Mouse (Mus musculus): Measurements from ENCODE around the gene Trim41. TPM values are rescaled to one million over a fixed set of nuclear protein-coding genes. Genes with fewer than 3 reads are reported as not detected.

Trim41 gene
- polyA plus RNA-seq, 1 experiment: 45.0 TPM

DNA sequence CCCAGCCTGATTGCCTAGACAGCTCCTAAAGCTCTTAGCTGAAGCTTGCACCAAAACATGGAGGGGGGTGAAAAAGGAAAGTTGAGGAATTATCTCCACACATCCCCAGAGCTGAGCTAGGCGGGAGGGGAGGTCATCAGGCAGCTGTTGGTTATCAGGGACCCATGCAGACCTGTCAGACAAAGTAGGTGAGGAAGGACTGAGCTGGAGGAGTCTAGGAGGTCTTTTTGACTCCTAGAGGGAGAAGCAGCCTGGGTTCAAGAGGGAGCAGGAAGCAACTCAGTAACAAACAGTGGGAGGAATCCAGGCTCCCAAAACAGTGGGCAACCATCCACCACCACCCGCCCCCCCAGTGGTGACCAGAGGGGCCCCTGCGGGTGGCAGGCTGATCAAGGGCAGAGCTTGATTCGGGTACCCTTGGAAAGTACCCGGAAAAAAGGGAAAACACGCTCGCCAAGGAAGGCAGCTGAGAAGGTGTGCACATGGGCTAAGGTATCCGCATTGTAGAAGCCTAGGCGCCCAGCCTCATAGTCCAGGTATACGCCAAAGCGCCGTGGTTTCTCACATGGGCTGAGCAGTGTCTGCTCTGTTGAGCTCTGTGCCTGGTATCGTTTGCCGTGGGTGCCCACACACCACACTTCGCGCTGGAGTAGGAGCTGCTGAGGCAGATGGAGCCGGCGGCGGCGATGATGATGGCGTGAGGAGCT lies 10.1 kb downstream of the Trim41 start:
- Histone ChIP-seq H3K27me3 (ENCODE audit: control insufficient read depth, insufficient read depth, low read length) (no peaks in the 10 kb centered on the region), H3K4me3 (replicated peaks; ENCODE audit: insufficient read depth, low read depth, low read length) (no peak overlapping the region), H3K27ac (ENCODE audit: insufficient read depth, low read length) (no peak overlapping the region), H3K4me1 (ENCODE audit: control insufficient read depth, insufficient read depth, low read length) (peaks cover 3% of the 10 kb centered on the region; the same call in 1 of the 2 replicates)
- TF ChIP-seq POLR2A (IDR thresholded peaks at IDR 0.05; ENCODE audit: borderline replicate concordance, insufficient read depth, low read length) (no peak), CTCF (IDR thresholded peaks at IDR 0.05; ENCODE audit: borderline replicate concordance, insufficient read depth, low read depth, low read length) (no peak)
- 56% methylated on average over 21 of the region's 21 CpGs for WGBS
- DNase-seq: no peak

DNA sequence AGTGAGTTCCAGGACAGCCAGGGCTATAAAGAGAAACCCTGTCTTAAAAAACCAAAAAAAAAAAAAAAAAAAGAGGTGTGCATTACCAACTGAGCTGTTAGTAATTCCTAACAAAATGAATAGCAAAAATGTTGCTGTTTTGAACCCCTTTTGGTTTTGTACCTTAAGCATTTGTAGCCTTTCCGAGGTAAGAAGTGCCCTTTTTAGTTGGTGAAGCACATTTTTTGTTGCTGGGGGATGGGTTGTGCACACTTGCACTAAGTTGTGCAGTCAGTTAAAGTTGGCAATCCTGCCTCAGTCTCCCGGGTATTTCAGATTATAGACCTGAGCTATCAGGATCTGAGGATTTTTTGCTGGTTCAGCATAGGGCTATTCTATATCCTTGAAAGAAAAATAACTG lies 12.2 kb downstream of the Trim41 start:
- H3K27me3 ChIP-seq (ENCODE audit: control insufficient read depth, insufficient read depth, low read length): no peaks in the 10 kb centered on the region
- DNase-seq: no peak
- H3K27ac ChIP-seq (ENCODE audit: insufficient read depth, low read length): no peak overlapping the region
- WGBS: 81% methylated on average over 2 of the region's 2 CpGs
- TF ChIP-seq CTCF (IDR thresholded peaks at IDR 0.05; ENCODE audit: borderline replicate concordance, insufficient read depth, low read depth, low read length) (no peak), POLR2A (IDR thresholded peaks at IDR 0.05; ENCODE audit: borderline replicate concordance, insufficient read depth, low read length) (no peak)
- no peak overlapping the region for H3K4me3 ChIP-seq (replicated peaks; ENCODE audit: insufficient read depth, low read depth, low read length)
- peaks cover 11% of the 10 kb centered on the region; the same call in 1 of the 2 replicates for H3K4me1 ChIP-seq (ENCODE audit: control insufficient read depth, insufficient read depth, low read length)

DNA sequence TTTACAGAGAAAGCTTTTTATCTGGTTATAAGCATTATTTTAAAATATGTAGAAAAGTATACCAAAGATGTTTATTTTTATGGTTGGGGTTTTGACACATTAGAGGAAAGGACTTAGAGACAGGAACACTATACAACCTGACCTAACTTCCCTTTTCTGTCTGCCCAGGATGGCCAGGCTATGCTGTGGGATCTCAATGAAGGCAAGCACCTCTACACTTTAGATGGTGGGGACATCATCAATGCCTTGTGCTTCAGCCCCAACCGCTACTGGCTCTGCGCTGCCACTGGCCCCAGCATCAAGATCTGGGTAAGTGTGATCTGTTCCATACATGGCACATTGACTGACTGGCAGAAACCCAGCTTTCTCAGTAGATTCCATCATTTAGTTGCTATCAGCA lies 13.2 kb downstream of the Trim41 start:
- Histone ChIP-seq H3K27me3 (ENCODE audit: control insufficient read depth, insufficient read depth, low read length) (no peaks in the 10 kb centered on the region), H3K27ac (ENCODE audit: insufficient read depth, low read length) (no peak overlapping the region), H3K4me1 (ENCODE audit: control insufficient read depth, insufficient read depth, low read length) (peaks cover 11% of the 10 kb centered on the region; the same call in 1 of the 2 replicates), H3K4me3 (replicated peaks; ENCODE audit: insufficient read depth, low read depth, low read length) (no peak overlapping the region)
- DNase-seq: no peak
- WGBS: 93% methylated on average over 2 of the region's 2 CpGs
- no peak for TF ChIP-seq CTCF (IDR thresholded peaks at IDR 0.05; ENCODE audit: borderline replicate concordance, insufficient read depth, low read depth, low read length)
- TF ChIP-seq POLR2A (IDR thresholded peaks at IDR 0.05; ENCODE audit: borderline replicate concordance, insufficient read depth, low read length): no peak

DNA sequence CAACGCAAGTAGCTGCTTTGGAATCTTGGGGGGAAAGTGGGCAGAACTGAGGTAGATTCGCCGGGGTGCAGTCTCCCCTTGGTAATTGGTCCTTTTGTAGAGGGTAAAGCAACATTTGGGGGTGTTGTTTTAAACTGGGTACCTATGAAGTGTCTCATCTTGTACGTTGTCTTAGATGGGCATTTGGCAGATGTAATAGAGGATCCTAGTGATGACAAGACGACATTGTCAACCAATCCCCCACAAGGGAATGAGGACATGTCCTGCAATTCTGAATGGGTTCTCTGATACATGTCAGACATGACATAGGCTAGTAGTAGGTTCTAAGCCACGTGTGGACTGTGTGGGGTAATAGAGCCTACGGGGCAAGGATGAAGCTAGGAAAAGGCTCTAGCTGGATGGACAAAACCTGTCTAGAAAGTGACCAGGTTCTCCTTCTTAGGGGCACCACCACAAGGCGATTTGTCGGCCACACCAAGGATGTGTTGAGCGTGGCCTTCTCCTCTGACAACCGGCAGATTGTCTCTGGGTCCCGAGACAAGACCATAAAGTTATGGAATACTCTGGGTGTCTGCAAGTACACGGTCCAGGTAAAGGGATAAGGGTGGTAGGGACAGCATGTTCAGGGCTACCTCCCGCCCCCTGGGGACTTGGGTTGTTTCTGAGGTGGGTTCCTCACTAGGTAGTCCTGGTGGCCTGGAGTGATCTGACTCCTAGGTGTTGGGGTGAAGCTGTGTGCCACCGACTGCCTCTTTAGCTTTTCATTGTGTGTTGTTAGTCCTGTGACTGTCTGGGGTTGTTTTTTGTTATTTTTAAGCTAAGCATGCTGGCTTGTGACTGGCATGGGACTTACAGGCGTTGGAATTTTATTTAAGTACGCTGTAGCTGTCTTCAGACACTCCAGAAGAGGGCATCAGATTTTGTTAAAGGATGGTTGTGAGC lies 15.1 kb downstream of the Trim41 start:
- Histone ChIP-seq H3K4me3 (replicated peaks; ENCODE audit: insufficient read depth, low read depth, low read length) (peak overlapping the region; percentile 17), H3K27me3 (ENCODE audit: control insufficient read depth, insufficient read depth, low read length) (no peaks in the 10 kb centered on the region), H3K27ac (ENCODE audit: insufficient read depth, low read length) (no peak overlapping the region), H3K4me1 (ENCODE audit: control insufficient read depth, insufficient read depth, low read length) (peaks cover 11% of the 10 kb centered on the region; the same call in 1 of the 2 replicates)
- no peak for DNase-seq
- TF ChIP-seq CTCF (IDR thresholded peaks at IDR 0.05; ENCODE audit: borderline replicate concordance, insufficient read depth, low read depth, low read length): no peak
- no peak for TF ChIP-seq POLR2A (IDR thresholded peaks at IDR 0.05; ENCODE audit: borderline replicate concordance, insufficient read depth, low read length)
- 68% methylated on average over 17 of the region's 17 CpGs for WGBS

DNA sequence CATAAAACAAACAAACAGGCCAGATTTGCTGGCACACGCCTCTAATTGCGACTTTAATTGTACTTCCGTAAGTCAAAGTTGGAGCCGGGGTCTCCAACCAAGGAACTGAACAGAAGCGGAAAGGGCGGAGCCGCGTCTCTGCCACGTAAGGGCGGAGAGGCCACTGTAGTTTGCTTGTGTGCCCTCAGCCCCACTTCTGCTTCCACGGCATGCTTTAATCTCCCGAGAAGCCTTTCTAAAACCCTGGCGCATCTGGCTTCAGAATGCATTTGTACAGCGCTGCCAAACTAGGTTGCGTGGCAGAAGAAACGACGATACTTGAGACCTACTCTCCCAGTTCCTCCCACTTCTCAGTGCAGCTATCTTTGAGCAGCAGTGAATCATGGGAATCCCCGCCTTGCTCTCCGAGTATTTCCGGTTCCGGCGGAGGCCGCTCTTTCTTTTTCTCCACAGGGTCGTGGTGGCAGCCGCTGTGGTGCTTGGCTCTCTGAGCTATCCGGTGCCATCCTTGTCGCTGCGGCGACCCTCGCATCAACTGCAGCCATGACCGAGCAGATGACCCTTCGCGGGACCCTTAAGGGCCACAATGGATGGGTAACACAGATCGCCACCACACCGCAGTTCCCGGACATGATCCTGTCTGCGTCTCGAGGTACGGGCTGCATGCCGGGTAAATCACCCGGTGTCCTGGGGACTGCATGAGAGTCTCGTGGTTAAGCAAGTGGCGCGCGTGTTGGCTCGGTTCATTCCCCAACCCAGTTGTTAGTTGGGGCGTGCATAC lies 17.0 kb downstream of the Trim41 start, which contains the start of gene Rack1:
Gene Rack1, plus strand, starts transcription at position 412 of the 781 bp plus-strand sequence.
- H3K4me3 ChIP-seq (replicated peaks; ENCODE audit: insufficient read depth, low read depth, low read length): peak within 1 kb of the TSS; percentile 78
- no peaks in the 10 kb centered on the region for H3K27me3 ChIP-seq (ENCODE audit: control insufficient read depth, insufficient read depth, low read length)
- TF ChIP-seq POLR2A (IDR thresholded peaks at IDR 0.05; ENCODE audit: borderline replicate concordance, insufficient read depth, low read length) (peak; percentile 88), CTCF (IDR thresholded peaks at IDR 0.05; ENCODE audit: borderline replicate concordance, insufficient read depth, low read depth, low read length) (no peak)
- WGBS: under 1% methylated on average over 47 of the region's 47 CpGs
- H3K4me1 ChIP-seq (ENCODE audit: control insufficient read depth, insufficient read depth, low read length): peaks cover 11% of the 10 kb centered on the region; the same call in 1 of the 2 replicates
- peak; percentile 90 to 91 for DNase-seq
- H3K27ac ChIP-seq (ENCODE audit: insufficient read depth, low read length): peak within 1 kb of the TSS; percentile 57

DNA sequence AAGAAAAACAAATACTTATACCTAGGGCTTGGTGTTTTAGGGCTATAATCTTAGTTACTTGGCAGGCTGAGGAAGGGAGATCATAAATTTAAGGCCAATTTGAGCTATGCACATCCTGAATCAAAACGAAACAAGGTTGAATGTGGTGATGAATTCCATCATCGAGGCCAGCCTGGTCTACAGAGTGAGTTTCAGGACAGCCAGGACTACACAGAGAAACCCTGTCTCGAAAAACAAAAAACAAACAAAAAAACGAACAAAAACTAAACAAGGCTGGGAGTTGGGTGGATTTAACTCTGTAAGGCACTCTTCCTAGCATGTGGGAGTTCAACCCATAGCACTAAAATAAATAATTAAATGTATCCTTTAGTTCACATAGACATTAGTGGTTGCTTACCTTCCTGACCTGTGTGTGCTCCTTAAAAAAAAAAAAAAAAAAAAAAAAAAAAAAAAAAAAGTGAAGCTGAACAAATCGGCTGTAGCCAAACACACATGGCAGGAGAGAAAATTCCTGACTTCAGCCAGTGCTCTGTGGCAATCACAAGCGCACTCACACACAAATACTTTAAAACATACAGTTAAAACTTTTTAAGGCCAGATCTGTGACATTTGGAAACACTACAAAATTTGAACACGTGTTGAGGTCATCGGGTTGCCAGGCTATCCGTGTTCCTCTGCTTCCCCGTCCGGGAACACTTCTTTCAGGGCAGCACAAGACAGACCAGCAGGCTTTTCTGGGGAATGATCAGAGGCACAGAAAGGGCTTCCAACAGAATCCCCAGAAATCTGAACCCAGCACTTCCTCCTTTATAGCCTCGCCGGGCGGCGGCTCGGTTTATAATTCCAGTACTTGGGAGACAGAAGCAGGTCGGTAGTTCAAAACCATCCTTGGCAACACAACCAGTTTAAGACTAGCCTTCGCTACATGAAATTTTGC lies 17.9 kb downstream of the Trim41 start:
- Histone ChIP-seq H3K27ac (ENCODE audit: insufficient read depth, low read length) (peak overlapping the region; percentile 44; the same call in 1 of the 2 replicates), H3K4me1 (ENCODE audit: control insufficient read depth, insufficient read depth, low read length) (peaks cover 11% of the 10 kb centered on the region; the same call in 1 of the 2 replicates), H3K27me3 (ENCODE audit: control insufficient read depth, insufficient read depth, low read length) (no peaks in the 10 kb centered on the region), H3K4me3 (replicated peaks; ENCODE audit: insufficient read depth, low read depth, low read length) (peak overlapping the region; percentile 78)
- WGBS: 10% methylated on average over 18 of the region's 18 CpGs
- no peak for DNase-seq
- TF ChIP-seq CTCF (IDR thresholded peaks at IDR 0.05; ENCODE audit: borderline replicate concordance, insufficient read depth, low read depth, low read length) (no peak), POLR2A (IDR thresholded peaks at IDR 0.05; ENCODE audit: borderline replicate concordance, insufficient read depth, low read length) (no peak)
